Mouse (Mus musculus) embryonic facial prominence, embryonic 12.5 days (tissue): ENCODE results near the gene Spata32. TPM values are rescaled to one million over a fixed set of nuclear protein-coding genes. Genes with fewer than 3 reads are reported as not detected.
A peak's percentile ranks its signal among the peaks of the same experiment; 100 is the strongest.

Experiments used
- ATAC-seq: fragments of 200-750 bp; cut with Nextera tagmentation; 2 replicates; pipeline ENCODE4 v1.8.0; 2017; ENCODE audit not compliant: insufficient number of reproducible peaks, insufficient read depth, low FRiP score, low TSS enrichment
- H3K27ac ChIP-seq: fragments of 300-500 bp; sonication (generic); 2 replicates; pipeline ENCODE4 v1.5.1; 2016; ENCODE audit warnings: mild to moderate bottlenecking
- H3K27me3 ChIP-seq: fragments of 300-500 bp; sonication (generic); 2 replicates; pipeline ENCODE4 v1.6.1; 2016; ENCODE audit warnings: mild to moderate bottlenecking, moderate library complexity
- H3K36me3 ChIP-seq: fragments of 300-500 bp; sonication (generic); 2 replicates; pipeline ENCODE4 v1.6.1; 2016; ENCODE audit warnings: mild to moderate bottlenecking
- H3K4me1 ChIP-seq: fragments of 300-500 bp; sonication (generic); 2 replicates; pipeline ENCODE4 v1.6.1; 2016
- H3K4me2 ChIP-seq: fragments of 300-500 bp; sonication (generic); replicated peaks from 2 replicates; pipeline ENCODE4 v1.6.1; 2016; ENCODE audit warnings: mild to moderate bottlenecking, moderate library complexity
- H3K4me3 ChIP-seq: fragments of 300-500 bp; sonication (generic); 2 replicates; pipeline ENCODE4 v1.5.1; 2016; ENCODE audit warnings: mild to moderate bottlenecking
- H3K9ac ChIP-seq: fragments of 300-500 bp; sonication (generic); 2 replicates; pipeline ENCODE4 v1.6.1; 2016; ENCODE audit warnings: mild to moderate bottlenecking, moderate library complexity
- H3K9me3 ChIP-seq: fragments of 300-500 bp; sonication (generic); 2 replicates; pipeline ENCODE4 v1.6.1; 2016; ENCODE audit warnings: mild to moderate bottlenecking, moderate library complexity
- WGBS: fragments of 180-500 bp; shearing (Covaris S2); methylation state at CpG from one replicate; pipeline ENCODE4 v1.1.7; 2016; 5-methylcytosine and 5-hydroxymethylcytosine counted together
- polyA plus RNA-seq: library from polyadenylated mRNA; unstranded; fragments of >200 nt; fragmentation: Nextera tagmentation; extraction: Ambion mirVana; gene quantifications from 2 replicates; pipeline ENCODE4 v1.2.1, GENCODE M21; 2016

Spata32 gene
- polyA plus RNA-seq, 1 experiment from 2014 or later: not detected

GRCm38 (mm10) chr11:103198911-103199803 is 19.1 kb downstream of the Spata32 start:
- Histone ChIP-seq H3K4me2 (peak overlapping the region; percentile 91), H3K9me3 (no peaks in the 10 kb centered on the region), H3K9ac (peak overlapping the region; percentile 33), H3K27me3 (peaks cover 76% of the 10 kb centered on the region), H3K4me3 (peak overlapping the region; percentile 46), H3K27ac (no peak overlapping the region), H3K36me3 (no peaks in the 10 kb centered on the region), H3K4me1 (peaks cover 30% of the 10 kb centered on the region)
- ATAC-seq: peak; percentile 66; the same call in 1 of the 2 replicates
- 2% methylated on average over 58 of the region's 59 CpGs for WGBS

GRCm38 (mm10) chr11:103198339-103198738 is 19.9 kb downstream of the Spata32 start:
- peak overlapping the region; percentile 91 for H3K4me2 ChIP-seq

GRCm38 (mm10) chr11:103197340-103197739 is 20.9 kb downstream of the Spata32 start:
- Histone ChIP-seq H3K27me3 (peaks cover 94% of the 10 kb centered on the region), H3K4me3 (no peak overlapping the region), H3K4me2 (no peak overlapping the region), H3K9ac (no peak overlapping the region), H3K9me3 (no peaks in the 10 kb centered on the region), H3K36me3 (no peaks in the 10 kb centered on the region), H3K4me1 (peaks cover 34% of the 10 kb centered on the region), H3K27ac (no peak overlapping the region)
- ATAC-seq: no peak
- WGBS: 89% methylated on average over 4 of the region's 4 CpGs

More at GRCm38 (mm10) chr11:103198339-103198738, 19.9 kb downstream of the Spata32 start:
- no peak overlapping the region for H3K9ac ChIP-seq
- no peaks in the 10 kb centered on the region for H3K36me3 ChIP-seq
- no peak for ATAC-seq
- H3K27me3 ChIP-seq: peaks cover 84% of the 10 kb centered on the region
- no peaks in the 10 kb centered on the region for H3K9me3 ChIP-seq
- 5% methylated on average over 16 of the region's 16 CpGs for WGBS
- peak overlapping the region; percentile 46 for H3K4me3 ChIP-seq
- H3K4me1 ChIP-seq: peaks cover 30% of the 10 kb centered on the region
- no peak overlapping the region for H3K27ac ChIP-seq

- WGBS: 78% methylated on average over 5 of the region's 5 CpGs
- H3K9ac ChIP-seq: no peak overlapping the region
- no peaks in the 10 kb centered on the region for H3K9me3 ChIP-seq
- peaks cover 24% of the 10 kb centered on the region for H3K4me1 ChIP-seq
- no peak for ATAC-seq
- peaks cover 100% of the 10 kb centered on the region for H3K27me3 ChIP-seq
- H3K4me2 ChIP-seq: no peak overlapping the region
- H3K36me3 ChIP-seq: no peaks in the 10 kb centered on the region
- H3K4me3 ChIP-seq: no peak overlapping the region
- no peak overlapping the region for H3K27ac ChIP-seq
Measured at GRCm38 (mm10) chr11:103195656-103196055, 22.6 kb downstream of the Spata32 start.

- Histone ChIP-seq H3K9ac (no peak overlapping the region), H3K4me2 (no peak overlapping the region), H3K4me3 (no peak overlapping the region), H3K36me3 (no peaks in the 10 kb centered on the region), H3K4me1 (peaks cover 24% of the 10 kb centered on the region), H3K9me3 (no peaks in the 10 kb centered on the region), H3K27ac (no peak overlapping the region), H3K27me3 (peaks cover 100% of the 10 kb centered on the region)
- 90% methylated on average over 18 of the region's 18 CpGs for WGBS
- ATAC-seq: no peak
Measured at GRCm38 (mm10) chr11:103195236-103195635, 23.0 kb downstream of the Spata32 start.

GRCm38 (mm10) chr11:103193825-103194168 is 24.4 kb downstream of the Spata32 start:
- WGBS: 35% methylated on average over 9 of the region's 9 CpGs
- H3K27me3 ChIP-seq: peaks cover 93% of the 10 kb centered on the region
- H3K4me1 ChIP-seq: peaks cover 14% of the 10 kb centered on the region
- H3K36me3 ChIP-seq: no peaks in the 10 kb centered on the region
- ATAC-seq: no peak
- no peak overlapping the region for H3K4me3 ChIP-seq
- H3K27ac ChIP-seq: no peak overlapping the region
- H3K9me3 ChIP-seq: no peaks in the 10 kb centered on the region
- H3K4me2 ChIP-seq: no peak overlapping the region
- no peak overlapping the region for H3K9ac ChIP-seq

- Histone ChIP-seq H3K4me2 (peak overlapping the region; percentile 48), H3K4me3 (peak overlapping the region; percentile 18; the same call in 1 of the 2 replicates), H3K9me3 (no peaks in the 10 kb centered on the region), H3K4me1 (peaks cover 8% of the 10 kb centered on the region; the same call in 1 of the 2 replicates), H3K36me3 (no peaks in the 10 kb centered on the region), H3K27me3 (peaks cover 87% of the 10 kb centered on the region), H3K9ac (0 out of 2 replicates have a peak overlapping the region, but pooled peaks have one; percentile 12), H3K27ac (no peak overlapping the region)
- 6% methylated on average over 40 of the region's 44 CpGs for WGBS
- no peak; the same call in 1 of the 2 replicates for ATAC-seq
Measured at GRCm38 (mm10) chr11:103192956-103193824, 25.0 kb downstream of the Spata32 start.

GRCm38 (mm10) chr11:103192230-103192955 is 25.8 kb downstream of the Spata32 start:
- WGBS: 13% methylated on average over 28 of the region's 28 CpGs
- ATAC-seq: no peak
- H3K27me3 ChIP-seq: peaks cover 79% of the 10 kb centered on the region
- no peaks in the 10 kb centered on the region for H3K9me3 ChIP-seq
- peak overlapping the region; percentile 48 for H3K4me2 ChIP-seq
- H3K9ac ChIP-seq: peak overlapping the region; percentile 12; the same call in 1 of the 2 replicates
- H3K27ac ChIP-seq: no peak overlapping the region
- no peaks in the 10 kb centered on the region for H3K36me3 ChIP-seq
- peak overlapping the region; percentile 18; the same call in 1 of the 2 replicates for H3K4me3 ChIP-seq
- H3K4me1 ChIP-seq: peaks cover 6% of the 10 kb centered on the region; the same call in 1 of the 2 replicates

GRCm38 (mm10) chr11:103184891-103185290 is 33.3 kb downstream of the Spata32 start:
- Histone ChIP-seq H3K9ac (no peak overlapping the region), H3K36me3 (no peaks in the 10 kb centered on the region), H3K27me3 (peaks cover 10% of the 10 kb centered on the region), H3K27ac (no peak overlapping the region), H3K4me2 (no peak overlapping the region), H3K4me3 (no peak overlapping the region), H3K9me3 (no peaks in the 10 kb centered on the region), H3K4me1 (no peaks in the 10 kb centered on the region)
- no peak for ATAC-seq
- 30% methylated on average over 2 of the region's 2 CpGs for WGBS

- Histone ChIP-seq H3K36me3 (no peaks in the 10 kb centered on the region), H3K27ac (no peak overlapping the region), H3K4me1 (no peaks in the 10 kb centered on the region), H3K4me2 (no peak overlapping the region), H3K9me3 (no peaks in the 10 kb centered on the region), H3K4me3 (no peak overlapping the region), H3K27me3 (peaks cover 6% of the 10 kb centered on the region; the same call in 1 of the 2 replicates), H3K9ac (no peak overlapping the region)
- 82% methylated on average over 3 of the region's 3 CpGs for WGBS
- no peak for ATAC-seq
Measured at GRCm38 (mm10) chr11:103181911-103182310, 36.3 kb downstream of the Spata32 start.

- Histone ChIP-seq H3K27me3 (peaks cover 6% of the 10 kb centered on the region; the same call in 1 of the 2 replicates), H3K36me3 (no peaks in the 10 kb centered on the region), H3K9me3 (no peaks in the 10 kb centered on the region), H3K4me2 (no peak overlapping the region), H3K9ac (no peak overlapping the region), H3K4me3 (no peak overlapping the region), H3K27ac (no peak overlapping the region), H3K4me1 (no peaks in the 10 kb centered on the region)
- ATAC-seq: no peak
- 73% methylated on average over 9 of the region's 9 CpGs for WGBS
Measured at GRCm38 (mm10) chr11:103181349-103181748, 36.9 kb downstream of the Spata32 start.
